Mouse (Mus musculus) brain, embryonic 18.5 days (tissue): Measurements from ENCODE around the gene Macrod1.

ENCODE experiments used
- DNase-seq: peaks from one replicate; pipeline ENCODE4 v3.0.0-alpha.2; 2012; ENCODE audit warnings: low read depth, low spot score

Gene Macrod1

DNA sequence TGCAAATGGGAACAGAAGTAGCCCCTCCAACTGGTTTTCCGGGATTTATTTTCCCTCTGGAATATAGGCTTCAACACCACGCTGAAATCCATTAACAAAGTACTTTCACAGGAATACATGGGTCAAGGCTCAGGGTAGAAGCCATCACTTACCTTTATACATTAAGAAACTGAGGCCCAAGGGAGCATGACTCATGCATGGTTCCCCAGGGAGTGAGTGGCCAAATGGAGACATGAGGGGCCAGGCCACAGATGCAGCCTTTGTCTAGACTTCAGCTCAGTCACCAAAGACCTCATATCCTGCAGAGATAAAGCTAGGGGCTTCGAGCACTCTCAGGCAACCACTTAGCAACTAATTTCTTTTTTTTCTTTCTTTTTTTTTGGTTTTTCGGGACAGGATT lies 180.1 kb downstream of the Macrod1 start:
- no peak for DNase-seq

GRCm38 (mm10) chr19:7239574-7239973 lies 183.0 kb downstream of the Macrod1 start:
- no peak for DNase-seq

GRCm38 (mm10) chr19:7240291-7240690 lies 183.7 kb downstream of the Macrod1 start:
- DNase-seq = no peak

- DNase-seq = peak; percentile 90
These were observed 184.4 kb downstream of the Macrod1 start, which contains the start of gene Naa40 for GRCm38 (mm10) chr19:7240782-7241690. Gene Naa40, minus strand, starts transcription at chr19:7241183.

DNA sequence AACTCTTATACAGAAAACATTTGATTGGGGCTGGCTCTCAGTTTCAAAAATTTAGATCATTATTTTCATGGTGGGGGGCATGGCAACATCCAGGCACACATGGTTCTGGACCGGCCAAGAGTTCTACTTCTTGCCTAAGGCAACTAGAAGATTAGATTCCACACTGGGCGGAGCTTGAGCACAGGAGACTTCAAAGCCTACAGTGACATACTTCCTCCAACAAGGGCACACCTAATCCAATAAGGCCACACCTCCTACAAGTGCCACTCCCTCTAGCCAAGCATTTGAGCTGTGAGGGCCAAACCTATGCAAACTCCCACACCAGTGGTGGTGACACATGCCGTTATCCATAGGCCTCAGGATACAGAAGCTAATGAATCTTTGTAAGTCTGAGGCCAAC lies 189.4 kb downstream of the Macrod1 start:
- DNase-seq = no peak
